Mouse (Mus musculus) lung, postnatal 10 days (tissue): ENCODE data around the gene Prkci.
A peak's percentile ranks its signal among the peaks of the same experiment; 100 is the strongest.

ENCODE experiments used
- DNase-seq: peaks from one replicate; pipeline ENCODE4 v3.0.0; 2021

Prkci gene

DNA sequence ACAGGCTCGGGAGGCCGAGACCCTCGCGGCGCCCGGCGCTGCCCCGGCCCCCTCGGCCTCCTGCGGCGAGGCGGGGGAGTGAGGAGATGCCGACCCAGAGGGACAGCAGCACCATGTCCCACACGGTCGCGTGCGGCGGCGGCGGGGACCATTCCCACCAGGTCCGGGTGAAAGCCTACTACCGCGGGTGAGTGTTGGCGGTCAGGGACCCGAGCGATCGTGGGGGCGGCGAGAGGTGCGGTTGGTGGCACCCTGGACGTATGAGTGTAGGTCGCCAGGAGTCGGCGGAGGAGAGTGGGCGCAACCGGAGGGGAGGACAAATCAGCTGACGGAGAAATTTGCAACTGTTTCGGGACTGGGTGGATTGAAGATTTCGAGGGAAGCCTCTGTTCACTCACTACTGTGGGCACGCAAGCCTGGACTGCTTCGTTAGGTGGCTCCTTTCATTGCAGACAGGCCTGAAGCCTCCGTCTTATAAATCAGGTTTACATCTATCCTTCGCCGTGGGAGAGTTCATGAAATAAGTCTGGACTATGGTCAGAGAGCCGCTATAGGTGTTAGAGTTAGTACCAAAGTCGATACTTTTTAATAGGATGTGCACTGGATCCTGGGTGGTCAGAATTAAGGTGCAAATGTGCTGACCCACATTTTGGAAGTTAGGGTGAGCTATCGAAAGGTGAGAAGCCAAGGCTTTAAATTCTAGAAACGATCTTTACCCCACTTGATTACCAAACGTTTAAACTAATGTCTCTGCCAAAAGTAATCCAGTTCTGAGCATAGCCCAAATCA, 546 bp downstream of the Prkci start:
- no peak for DNase-seq

DNA sequence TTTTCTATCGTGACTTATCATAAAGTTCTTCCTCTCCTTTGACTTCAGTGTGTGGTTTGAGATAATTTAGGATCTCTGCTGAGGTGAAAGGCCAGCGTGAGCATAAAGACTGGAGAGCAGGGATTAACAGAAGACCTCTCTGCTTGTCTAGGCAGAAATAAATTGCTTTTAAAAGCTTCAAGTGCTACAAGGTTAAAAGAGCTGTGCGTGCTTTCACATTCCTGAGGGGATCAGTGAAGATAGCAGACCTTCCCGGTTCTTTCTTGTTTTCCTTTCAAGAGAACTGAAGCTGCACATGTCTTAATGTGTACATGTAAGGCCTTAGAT, 1.1 kb downstream of the Prkci start:
- DNase-seq, result no peak

DNA sequence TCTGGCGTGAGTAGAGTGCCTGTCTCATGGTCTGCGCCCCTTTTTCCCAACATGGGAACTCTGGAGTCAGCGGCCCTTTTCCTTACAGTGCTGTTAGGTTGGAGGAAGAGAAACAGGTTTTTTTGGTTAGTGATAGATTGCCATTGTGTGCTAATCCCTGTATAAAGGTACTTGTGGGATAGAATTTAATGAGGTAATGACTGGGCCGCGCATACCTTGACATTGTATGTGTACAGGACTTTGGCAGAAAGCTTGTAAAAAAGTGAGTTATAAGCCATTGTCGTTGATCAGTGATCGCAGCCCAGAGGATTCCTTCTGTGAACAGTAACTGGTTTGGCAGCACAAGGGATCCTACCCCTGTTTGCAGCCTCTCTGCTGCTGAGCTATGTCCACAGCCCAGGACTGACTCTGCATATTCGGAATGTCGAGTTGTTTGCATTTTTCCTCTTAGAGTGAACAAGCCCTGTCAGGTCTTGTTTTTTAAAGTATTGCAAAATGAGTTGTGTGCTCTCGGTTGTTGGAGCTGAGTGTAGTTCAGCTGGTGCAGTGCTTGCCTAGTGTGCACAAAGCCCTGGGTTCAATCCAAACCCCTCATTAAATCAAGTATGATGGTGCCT, 4.0 kb downstream of the Prkci start:
- peak; percentile 53 for DNase-seq

DNA sequence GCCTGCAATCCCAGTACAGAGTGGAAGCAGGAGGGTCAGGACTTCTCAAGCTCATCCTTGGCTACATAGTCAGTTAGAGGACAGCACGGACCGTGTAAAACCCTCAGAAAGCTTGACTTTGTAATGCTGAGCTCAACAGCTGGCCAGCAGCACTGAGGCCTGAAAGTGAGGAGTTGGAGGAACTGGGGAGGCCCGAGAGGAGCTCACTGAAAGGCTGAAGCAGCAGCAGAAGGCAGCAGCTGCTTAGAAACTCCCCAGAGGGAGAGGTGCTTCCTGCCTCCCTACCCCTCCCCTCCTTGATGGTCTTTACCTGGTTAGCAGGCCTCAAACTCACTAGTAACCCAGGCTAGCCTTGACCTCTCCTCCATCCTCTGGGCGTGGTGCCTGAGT, 4.5 kb downstream of the Prkci start:
- peak; percentile 29 for DNase-seq

DNA sequence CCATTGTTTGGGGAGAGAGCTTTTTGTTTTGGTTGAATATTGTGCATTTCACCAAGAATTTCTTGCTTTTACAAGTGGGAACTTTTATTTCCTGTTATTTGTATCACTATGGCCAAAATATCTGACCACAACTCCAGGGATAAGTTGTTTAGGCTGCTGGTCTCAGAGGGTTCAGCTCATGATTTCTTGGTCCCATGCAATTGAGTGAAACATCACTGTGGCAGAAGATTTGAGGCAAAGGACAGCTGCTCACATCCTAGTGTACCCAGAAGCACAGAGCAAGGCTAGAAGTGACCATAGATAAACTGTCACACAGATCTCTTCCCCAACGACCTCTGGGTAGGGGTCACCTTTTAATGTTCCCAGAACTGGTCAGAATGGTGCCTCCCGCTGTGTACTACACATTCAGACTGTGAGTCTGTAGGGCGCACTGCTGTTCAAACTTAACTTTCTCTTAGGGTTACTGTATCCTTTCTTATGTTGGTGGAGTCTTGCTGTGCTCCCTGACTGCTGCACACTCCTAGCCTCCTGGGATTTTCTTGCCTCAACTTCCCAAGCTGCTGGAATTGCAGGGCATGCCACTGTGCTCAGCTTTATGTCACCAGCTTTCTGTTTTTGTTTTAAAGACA, 5.6 kb downstream of the Prkci start:
- DNase-seq, result no peak

DNA sequence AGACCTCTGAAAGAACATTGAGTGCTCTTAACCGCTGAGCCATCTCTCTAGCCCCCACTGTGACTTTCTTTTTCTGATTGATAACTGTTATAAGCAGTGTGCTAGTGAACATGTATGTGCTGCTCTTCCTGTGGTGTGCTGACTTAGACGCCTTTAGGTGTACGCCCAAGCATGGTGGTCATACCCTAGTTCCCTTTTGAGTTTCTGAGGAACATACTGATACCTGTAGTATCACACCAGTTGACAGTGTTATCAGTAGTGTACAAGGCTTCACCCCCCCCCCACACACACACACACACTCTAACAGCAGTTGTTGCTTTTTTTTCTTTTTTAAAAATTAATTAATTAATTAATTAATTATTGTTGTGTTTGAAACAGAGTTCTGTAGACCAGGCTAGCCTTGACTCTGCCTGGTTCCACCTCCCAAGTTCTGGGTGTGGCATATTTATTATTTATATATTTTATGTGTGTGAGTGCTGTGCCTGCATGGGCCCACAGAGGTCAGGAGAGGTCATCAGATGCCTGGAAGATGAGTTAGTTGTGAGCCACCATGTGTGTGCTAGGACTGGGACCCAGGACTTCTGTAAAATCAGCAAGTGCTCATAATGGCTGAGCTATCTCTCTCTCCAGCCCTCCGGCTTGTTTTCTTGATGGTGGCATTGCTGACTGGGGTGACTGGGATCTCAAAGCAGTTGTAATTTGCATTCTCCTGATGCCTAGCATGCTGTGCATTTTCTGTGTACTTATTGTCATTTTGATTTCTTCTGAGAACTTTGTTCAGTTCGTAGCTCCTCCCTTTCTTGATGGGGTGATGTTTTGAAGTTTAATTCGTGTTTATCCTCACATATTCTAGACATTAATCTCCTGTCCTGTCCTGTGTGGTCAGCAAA, 9.0 kb downstream of the Prkci start:
- DNase-seq, result no peak

DNA sequence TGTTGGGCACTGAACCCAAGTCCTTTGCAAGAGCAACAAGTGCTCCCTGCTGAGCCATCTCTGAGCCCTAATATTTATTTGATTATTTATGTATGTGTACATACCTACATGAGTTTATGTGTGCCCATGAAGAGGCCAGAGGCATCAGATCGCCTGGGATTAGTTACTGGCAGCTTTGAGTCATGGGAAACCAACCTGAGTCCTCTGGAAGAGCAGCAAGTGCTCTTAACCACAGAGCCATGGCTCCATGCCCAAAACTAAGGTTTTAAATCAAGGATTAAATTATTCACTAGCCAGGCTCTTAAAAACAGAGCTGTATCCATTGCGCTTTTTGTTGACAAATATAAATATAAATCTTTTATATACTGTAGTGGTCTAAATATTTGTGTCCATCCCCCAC, 18.8 kb downstream of the Prkci start:
- DNase-seq, result no peak

DNA sequence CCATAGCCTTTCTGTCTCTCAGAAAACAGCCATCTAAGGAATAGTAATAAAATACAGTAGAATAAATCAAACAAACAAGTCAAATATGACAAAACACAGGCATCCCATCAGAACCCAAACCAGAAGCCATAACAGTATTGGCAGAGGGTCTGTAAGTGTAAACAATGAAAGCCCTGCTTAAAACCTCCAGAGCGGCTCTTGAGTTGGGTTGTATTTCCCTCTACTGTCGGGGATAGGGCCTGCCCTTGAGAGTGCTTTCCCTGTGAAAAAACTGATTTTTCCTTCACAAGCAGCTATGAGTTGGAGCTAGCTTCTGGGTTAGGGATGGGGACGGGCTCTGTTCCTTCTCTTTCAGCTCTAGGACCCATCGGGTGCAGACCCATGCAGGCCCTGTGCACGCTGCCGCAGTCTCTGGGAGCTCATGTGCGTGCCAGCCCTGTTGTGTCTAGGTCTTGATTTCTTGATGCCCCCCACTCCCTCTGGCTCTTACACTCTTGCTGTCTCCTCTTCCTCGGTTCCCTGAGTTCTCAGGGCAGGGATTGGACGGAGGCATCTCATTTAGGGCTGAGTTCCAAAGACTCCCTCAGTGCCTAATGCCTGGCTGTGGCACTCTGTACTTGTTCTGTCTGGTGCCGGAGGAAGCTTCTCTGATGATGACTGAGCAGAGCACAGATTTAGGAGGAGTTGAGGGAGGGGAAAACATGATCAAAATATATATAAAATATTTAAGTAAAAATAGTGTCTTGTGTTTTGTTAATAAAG, 20.3 kb downstream of the Prkci start:
- DNase-seq, result no peak

DNA sequence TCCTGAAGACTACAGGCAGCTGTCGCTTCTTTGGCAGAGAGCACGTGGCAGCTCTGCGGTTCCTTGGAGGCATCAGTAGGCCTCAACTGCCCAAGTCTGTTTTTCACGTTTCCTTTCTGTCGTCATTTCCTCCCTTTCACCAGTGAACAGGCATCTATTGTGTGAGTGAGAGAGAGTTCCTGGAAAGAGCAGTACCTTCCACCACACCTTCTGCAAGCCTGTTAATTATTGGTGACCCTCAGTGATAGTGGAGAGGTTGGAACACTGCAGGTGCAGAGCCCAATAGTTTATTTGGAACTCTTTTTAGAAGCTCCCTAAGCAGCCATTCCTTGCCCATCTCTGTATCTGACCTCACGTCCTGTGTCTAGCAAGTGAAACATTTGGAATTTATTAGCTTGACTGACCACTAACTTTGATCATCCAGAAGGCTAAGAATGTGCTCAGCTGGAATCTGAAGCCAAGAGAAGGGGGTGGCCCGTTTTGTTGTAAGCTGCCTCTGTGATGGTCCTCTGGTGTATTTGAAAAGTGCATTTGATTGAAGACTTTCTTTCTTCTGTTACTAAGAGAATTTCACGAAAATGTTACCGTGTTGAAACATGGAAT, 21.1 kb downstream of the Prkci start:
- no peak for DNase-seq

DNA sequence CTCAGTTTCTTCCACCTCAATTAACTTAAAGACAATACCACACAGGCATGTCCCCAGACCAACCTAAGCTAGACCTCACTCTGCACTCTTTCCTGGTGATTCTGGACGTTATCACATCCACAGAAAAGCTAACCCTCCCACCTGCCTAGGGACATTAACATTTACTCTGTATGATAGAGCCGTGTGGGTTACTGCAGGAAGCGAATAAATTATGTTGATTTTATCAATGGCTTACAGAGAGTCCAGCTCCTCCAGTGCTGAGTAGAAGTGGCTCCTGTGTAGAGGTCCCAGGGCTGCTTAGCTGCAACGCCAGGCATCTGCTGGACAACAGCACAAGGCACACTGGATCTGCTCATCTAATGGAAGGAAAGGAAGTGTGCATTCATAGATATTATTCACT, 22.1 kb downstream of the Prkci start:
- DNase-seq, result no peak

DNA sequence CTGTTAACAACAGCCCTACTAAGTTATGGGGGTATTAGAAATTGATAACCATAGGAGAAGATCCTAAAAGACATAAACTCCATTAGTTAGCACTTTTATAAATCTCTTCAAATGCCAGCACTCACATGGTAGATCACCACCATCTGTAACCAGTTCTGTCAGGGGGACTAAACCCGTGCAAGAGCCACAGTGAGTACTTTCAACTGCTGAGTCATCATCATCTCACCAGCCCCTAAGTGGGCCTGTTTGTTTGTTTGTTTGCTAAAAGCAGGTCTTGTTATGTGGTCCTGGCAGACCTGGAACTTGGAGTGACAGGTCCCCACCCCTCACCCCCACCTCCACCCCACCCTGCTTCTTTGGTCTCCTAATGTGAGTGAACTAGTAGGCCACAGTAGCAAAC, 23.7 kb downstream of the Prkci start:
- DNase-seq, result no peak

DNA sequence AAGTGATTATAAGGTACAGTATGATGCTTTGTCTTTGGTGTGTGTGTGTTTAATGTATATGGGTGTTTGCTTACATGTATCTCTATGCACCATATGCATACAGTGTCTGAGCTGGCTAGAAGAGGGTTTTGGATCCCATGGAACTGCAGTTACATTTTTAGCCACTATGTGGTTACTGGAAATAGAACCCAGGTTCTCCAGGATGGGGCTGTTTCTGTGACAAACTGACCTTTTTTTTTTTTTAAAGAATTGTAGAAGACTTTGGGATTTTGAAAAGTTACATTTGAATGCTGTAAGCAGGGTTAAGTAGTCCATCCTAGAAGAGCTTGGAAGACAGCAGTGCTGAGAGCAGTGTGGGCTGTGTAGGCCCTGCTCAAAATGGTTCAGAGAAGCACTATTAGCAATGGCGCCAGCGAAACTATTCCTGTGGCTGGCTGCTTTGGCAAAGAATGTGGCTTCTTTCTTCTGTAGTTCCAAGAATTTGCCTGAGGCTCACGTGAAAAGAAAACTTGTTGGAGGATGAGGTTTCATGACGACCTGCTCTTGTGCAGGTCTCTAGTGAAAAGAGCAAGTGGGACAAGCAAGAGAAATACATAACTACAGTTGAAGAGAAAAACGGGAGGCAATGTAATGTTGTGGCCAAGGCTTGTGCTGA, 24.4 kb downstream of the Prkci start:
- DNase-seq, result no peak

DNA sequence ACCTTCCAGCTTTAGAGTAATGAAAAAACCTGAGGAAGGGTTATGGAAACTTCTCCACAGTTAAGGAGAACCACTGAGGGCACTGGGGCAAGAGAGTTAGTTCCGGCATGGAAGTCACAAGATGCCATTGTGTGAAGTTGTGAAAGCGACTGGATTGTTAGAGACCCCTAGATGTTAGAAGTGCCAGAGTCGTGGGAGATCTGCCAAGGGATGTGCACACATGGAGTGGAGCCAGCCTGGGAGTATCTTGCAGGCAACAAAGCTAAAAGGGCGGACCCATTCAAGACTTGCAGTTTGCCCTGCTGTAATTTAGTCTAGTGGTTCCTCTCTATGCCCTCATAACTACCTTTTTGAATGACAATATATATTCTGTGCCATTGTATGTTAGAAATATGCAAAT, 25.1 kb downstream of the Prkci start:
- peak; percentile 30 for DNase-seq

DNA sequence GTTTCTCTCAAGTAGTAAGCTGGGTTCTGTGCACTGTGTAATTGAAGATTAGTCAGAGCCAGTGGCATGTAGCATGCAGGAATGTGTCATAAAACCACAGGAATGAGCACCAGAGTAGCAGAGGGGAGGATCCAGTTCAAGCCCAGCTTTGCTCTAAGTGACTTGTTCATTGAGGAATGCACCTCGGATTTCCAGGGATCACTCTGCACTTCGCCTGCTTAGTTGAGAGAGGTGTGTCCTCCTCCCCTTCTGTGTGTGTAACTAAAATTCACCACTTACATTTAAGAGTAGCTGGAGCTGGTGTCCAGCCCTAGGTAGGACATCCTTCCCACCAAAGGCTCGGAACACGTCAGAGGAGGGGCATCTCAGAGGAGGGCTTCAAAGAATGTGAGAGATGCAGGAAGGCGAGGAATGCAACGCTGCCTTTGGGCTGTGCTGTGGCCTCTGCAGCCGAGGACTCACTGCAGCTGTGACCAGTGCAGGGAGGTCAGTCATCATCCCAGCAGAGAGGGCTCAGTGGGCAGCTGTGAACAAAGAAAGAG, 27.4 kb downstream of the Prkci start:
- peak; percentile 71 for DNase-seq

DNA sequence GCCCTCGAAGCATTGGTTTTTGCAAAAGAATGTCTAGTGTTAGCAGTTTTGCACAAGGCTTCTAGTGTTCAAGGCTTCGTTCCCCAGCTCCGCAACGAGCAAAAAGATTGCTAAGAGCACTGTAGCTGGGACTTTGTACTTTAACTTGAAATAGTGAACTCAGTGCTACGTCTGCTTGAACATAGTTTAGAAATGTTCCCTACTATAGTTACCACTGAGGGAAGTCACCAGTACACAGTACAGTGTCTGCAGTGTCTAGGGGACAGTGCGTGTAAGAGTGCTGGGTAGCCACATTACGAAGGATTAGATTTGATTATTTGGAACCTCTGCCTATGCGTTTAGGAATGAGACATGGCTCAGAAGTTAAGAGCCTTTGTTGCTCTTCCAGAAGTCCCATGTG, 32.2 kb downstream of the Prkci start:
- DNase-seq, result no peak

DNA sequence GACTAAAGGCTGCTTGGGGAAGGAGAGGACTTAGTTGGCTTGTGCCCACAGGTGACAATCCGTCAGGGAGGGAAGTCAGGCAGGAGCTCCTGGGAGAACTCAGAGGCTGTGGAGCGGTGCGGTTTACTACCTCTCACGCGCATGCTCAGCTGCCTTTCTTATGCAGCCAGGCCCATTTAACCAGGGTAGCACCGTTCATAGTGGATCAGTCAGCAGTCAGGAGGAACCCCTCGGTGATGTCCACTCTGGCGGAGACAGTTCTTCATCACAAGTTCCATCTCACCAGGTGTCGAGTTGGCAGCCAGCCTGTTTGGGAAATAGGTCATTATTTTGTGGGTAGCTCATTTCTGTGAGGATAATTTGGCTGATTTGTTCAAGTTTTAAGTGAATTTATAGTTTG, 36.1 kb downstream of the Prkci start:
- no peak for DNase-seq

DNA sequence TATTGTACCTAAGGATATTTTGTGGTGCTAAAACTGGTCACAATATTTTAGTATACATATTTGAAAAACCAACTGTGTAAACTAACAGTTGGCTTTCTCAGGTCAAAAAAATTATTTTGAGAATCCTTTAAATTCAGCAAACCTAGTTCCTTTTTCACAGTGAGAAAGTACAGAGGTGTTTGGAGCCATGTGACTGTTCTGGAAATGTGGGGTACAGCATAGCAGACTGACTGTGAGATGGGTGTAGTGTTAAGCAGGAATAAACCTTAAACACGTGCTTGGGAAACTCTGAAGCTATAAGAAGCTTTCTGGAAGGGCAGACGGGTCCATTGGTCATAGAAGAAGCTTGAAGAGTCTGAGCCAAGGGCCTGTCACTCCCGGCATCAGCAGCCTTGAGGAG, 38.1 kb downstream of the Prkci start:
- DNase-seq, result no peak

DNA sequence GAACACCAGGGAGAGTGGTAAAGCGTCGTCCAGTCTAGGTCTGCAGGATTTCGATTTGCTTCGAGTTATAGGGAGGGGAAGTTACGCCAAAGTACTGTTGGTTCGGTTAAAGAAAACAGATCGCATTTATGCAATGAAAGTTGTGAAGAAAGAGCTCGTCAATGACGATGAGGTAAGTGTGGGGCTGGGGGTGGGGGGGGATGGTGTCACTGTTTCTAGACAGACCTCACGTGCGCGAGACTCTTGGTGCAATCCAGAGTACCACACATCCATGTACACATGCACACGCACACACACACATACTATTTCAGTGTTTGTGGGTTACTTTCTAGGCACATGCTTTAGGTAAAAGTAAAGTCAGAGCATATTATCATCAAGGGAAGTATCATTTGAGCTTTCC, 42.3 kb downstream of the Prkci start:
- DNase-seq, result no peak

DNA sequence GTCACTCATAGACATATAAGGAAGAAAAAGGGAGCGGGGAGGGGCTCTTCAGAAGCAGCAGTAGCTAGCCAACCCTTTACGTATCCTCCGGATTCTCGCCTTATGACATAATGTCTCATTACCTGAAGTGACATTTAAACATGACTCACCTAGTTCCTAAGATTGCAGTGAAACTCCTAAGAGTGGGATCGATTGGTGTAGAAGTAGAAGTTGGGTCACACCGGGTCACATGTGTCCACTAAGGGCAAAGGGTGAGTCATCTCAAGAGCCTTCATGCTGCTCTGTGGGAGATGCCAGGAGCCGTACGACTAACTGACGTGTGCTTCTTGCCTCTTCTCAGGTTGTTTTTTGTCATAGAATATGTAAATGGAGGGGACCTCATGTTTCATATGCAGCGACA, 43.1 kb downstream of the Prkci start:
- DNase-seq, result no peak

DNA sequence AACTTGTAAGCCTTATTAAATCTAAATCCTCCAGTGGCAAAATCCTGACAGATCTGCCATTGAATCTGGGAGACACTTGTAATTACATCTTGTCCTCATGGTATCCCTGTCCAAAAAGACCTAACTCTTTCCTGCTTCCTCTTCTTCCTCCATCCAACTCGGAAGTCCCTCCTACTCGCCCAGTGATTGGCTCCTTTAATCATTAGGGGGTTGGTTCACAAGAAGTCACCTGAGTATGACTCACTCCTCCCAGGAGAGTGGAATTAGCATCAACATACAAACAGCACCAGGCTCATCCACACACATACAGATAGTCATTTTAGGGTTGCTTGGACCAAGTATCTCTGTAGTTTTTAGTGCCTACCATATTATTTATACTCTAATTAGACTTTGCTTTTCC, 47.4 kb downstream of the Prkci start:
- DNase-seq, result no peak

DNA sequence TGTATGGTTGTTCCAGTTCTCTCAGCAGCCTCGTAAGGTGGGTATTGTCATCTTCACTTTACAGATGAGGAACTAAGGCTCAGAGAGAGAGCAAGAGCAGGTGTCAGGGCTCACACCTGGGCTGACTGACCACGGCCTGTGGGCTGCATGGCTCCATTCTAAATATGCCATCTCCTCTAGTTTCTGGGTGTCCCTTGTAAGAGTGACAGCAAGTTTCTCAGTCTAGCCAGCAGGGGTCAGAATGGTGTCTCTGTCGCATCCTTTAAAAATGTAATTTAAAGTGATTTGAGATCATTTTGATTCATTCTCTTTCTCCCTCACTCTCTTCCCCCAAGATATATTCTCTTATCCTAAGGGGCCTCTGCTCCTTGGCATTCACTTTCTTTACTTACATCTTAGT, 51.7 kb downstream of the Prkci start:
- peak; percentile 18 for DNase-seq

DNA sequence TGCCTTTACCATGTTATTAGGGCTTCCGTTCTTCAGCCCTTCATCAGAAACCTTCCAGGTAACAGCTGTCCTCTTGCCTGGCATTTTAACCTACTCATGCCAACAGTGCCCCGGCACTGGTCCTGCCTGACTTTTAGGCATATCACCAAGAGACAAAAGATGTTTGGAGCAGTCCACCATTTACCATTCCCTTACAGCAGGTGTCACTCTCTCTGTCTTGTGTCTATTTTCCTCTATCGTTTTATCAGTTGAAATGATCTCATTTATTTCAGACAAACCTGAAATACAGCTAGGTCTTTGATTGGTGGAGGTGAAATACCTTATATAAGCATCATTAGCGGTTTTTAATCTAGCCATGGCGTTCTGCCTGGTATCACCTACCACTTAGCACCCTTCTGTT, 53.5 kb downstream of the Prkci start:
- DNase-seq, result no peak
